Mouse (Mus musculus): ENCODE data around the gene Cd55. TPM values are rescaled to one million over a fixed set of nuclear protein-coding genes. Genes with fewer than 3 reads are reported as not detected.
"Not testable (repeated sequence)": the region's sequence is repeated elsewhere in the genome, so short reads cannot be mapped to it uniquely, and the experiment has no call there.

Gene Cd55
- polyA plus RNA-seq, 1 experiment: 12.8 TPM

GRCm38 (mm10) chr1:130427175-130427853, 35.2 kb downstream of the Cd55 start:
- not testable (repeated sequence) for DNase-seq (ENCODE audit: low read depth)

DNA sequence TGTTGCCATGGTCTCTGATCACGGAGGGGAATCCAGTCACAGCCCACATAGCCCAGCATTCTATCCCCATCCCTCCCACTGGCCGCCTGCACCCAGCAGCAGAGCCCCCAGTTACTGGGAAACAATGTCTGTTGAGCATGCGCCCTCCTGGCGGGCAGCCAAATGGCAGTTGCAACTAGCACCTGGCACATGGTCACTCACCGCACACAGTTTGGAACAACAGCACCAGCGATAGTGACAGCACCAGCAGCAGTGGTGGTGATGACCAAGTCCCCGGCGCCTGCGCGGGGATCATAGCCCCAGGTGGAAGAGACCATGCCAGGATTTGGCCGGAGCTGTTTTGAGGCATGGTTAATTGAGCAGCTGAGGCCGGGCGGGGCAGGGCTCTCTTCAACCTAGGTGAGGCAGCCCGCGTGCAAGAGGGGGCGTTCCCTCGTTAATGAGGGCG, 39.9 kb downstream of the Cd55 start, which contains the start of gene Cd55b:
Gene Cd55b (minus strand): TSS at position 346 of the 448 bp plus-strand sequence.
- DNase-seq (ENCODE audit: low read depth): no peak

- not testable (repeated sequence) for DNase-seq (ENCODE audit: low read depth)
These were observed 40.5 kb downstream of the Cd55 start for GRCm38 (mm10) chr1:130422033-130422432.

GRCm38 (mm10) chr1:130397109-130397508, 65.4 kb downstream of the Cd55 start:
- DNase-seq (ENCODE audit: low read depth): not testable (repeated sequence)

Other genes with a start within 250 kb of the Cd55 start
- 0.18 and 0.84 TPM in 2 replicates for gene Cd55b, start 39.7 kb downstream of the Cd55 start, polyA plus RNA-seq (2012; rRNA removed)
- 0.19 and 0.29 TPM in 2 replicates for gene Zp3r, start 166.9 kb upstream of the Cd55 start, polyA plus RNA-seq (2012; rRNA removed)
- 337 and 541 TPM in 2 replicates for gene C4bp, start 198.9 kb upstream of the Cd55 start, polyA plus RNA-seq (2012; rRNA removed)